Mouse (Mus musculus): ENCODE results near the gene Rnf145. TPM values are rescaled to one million over a fixed set of nuclear protein-coding genes. Genes with fewer than 3 reads are reported as not detected.

Rnf145 gene
- polyA plus RNA-seq, 1 experiment from 2014 or later: 63.1 TPM

GRCm38 (mm10) chr11:44530382-44530781 lies 11.6 kb downstream of the Rnf145 start:
- peaks cover 6% of the 10 kb centered on the region; the same call in 1 of the 2 replicates for H3K4me1 ChIP-seq (replicated peaks; ENCODE audit: control insufficient read depth, insufficient read depth, low read length)

GRCm38 (mm10) chr11:44530867-44531266 lies 12.1 kb downstream of the Rnf145 start:
- no peak overlapping the region for H3K27ac ChIP-seq (ENCODE audit: low read length)
- H3K9ac ChIP-seq (ENCODE audit: low read length): no peak overlapping the region
- H3K4me3 ChIP-seq (ENCODE audit: low read length): no peak overlapping the region
- H3K4me2 ChIP-seq (ENCODE audit: low read depth, low read length): no peak overlapping the region
- H3K27me3 ChIP-seq (ENCODE audit: control insufficient read depth, insufficient read depth, low read depth, low read length): no peaks in the 10 kb centered on the region
- WGBS: 82% methylated on average over 11 of the region's 11 CpGs
- H3K9me3 ChIP-seq (ENCODE audit: control insufficient read depth, low read length): no peaks in the 10 kb centered on the region
- peaks cover 29% of the 10 kb centered on the region for H3K36me3 ChIP-seq (ENCODE audit: control insufficient read depth, insufficient read depth, low read length)
- ATAC-seq (ENCODE audit: low read depth): no peak
- peaks cover 6% of the 10 kb centered on the region; the same call in 1 of the 2 replicates for H3K4me1 ChIP-seq (replicated peaks; ENCODE audit: control insufficient read depth, insufficient read depth, low read length)

More at GRCm38 (mm10) chr11:44530382-44530781, 11.6 kb downstream of the Rnf145 start:
- Histone ChIP-seq H3K27me3 (ENCODE audit: control insufficient read depth, insufficient read depth, low read depth, low read length) (no peaks in the 10 kb centered on the region), H3K36me3 (ENCODE audit: control insufficient read depth, insufficient read depth, low read length) (peaks cover 33% of the 10 kb centered on the region), H3K27ac (ENCODE audit: low read length) (no peak overlapping the region), H3K4me3 (ENCODE audit: low read length) (no peak overlapping the region), H3K4me2 (ENCODE audit: low read depth, low read length) (no peak overlapping the region), H3K9me3 (ENCODE audit: control insufficient read depth, low read length) (no peaks in the 10 kb centered on the region), H3K9ac (ENCODE audit: low read length) (no peak overlapping the region)
- ATAC-seq (ENCODE audit: low read depth): no peak
- WGBS: 71% methylated on average over 8 of the region's 8 CpGs

GRCm38 (mm10) chr11:44531617-44532016 lies 12.9 kb downstream of the Rnf145 start:
- peaks cover 6% of the 10 kb centered on the region; the same call in 1 of the 2 replicates for H3K4me1 ChIP-seq (replicated peaks; ENCODE audit: control insufficient read depth, insufficient read depth, low read length)
- ATAC-seq (ENCODE audit: low read depth): peak; percentile 66
- no peak overlapping the region for H3K27ac ChIP-seq (ENCODE audit: low read length)
- no peaks in the 10 kb centered on the region for H3K27me3 ChIP-seq (ENCODE audit: control insufficient read depth, insufficient read depth, low read depth, low read length)
- H3K36me3 ChIP-seq (ENCODE audit: control insufficient read depth, insufficient read depth, low read length): peaks cover 26% of the 10 kb centered on the region
- no peak overlapping the region for H3K4me3 ChIP-seq (ENCODE audit: low read length)
- H3K4me2 ChIP-seq (ENCODE audit: low read depth, low read length): no peak overlapping the region
- no peaks in the 10 kb centered on the region for H3K9me3 ChIP-seq (ENCODE audit: control insufficient read depth, low read length)
- 54% methylated on average over 4 of the region's 4 CpGs for WGBS
- H3K9ac ChIP-seq (ENCODE audit: low read length): no peak overlapping the region

DNA sequence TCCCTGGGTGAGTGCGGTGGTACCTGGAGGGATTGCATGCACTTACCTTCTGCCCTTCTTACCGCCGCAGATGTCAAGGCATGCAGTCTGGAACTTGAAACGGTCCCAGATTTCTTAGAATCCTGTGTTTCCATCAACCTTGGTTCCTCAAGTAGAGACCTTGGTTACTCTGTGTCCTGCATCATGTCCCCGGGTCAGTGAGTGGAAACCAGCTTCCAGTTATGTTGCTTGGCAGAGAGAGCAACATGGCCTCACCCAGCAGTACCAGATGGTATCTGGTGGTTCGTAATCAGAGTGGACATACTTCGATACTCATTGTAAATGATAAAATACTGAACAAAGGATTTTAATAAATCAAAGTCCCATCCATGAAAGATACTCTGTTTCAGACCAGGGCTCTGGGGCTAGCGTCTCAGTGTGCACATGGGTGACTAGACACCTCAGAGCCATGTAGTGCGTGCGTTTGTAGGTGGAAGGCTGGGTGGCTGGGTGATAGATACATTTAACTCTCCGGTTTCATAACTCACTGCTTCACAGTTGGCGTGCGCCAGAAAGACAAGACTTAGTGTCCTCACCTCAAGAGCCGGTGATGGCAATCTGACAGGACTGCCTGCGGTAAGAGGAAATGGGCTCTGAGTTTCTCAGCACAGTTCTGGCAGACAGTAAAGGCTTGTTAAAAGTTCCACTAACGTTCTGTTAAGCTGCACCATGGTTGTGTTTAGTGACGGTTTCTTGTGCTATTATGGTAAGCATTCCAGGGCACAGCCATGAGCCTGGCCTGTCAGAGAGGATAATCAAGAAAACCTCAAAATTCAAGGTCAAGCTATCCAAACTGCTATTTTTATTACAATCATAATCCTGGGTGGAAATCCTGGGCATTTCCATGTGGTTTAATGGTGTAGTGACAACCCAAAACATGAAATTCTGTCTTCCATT lies 14.3 kb downstream of the Rnf145 start:
- H3K36me3 ChIP-seq (ENCODE audit: control insufficient read depth, insufficient read depth, low read length): peaks cover 19% of the 10 kb centered on the region
- H3K27me3 ChIP-seq (ENCODE audit: control insufficient read depth, insufficient read depth, low read depth, low read length): no peaks in the 10 kb centered on the region
- peaks cover 11% of the 10 kb centered on the region; the same call in 1 of the 2 replicates for H3K4me1 ChIP-seq (replicated peaks; ENCODE audit: control insufficient read depth, insufficient read depth, low read length)
- WGBS: 88% methylated on average over 17 of the region's 17 CpGs
- no peak overlapping the region for H3K27ac ChIP-seq (ENCODE audit: low read length)
- H3K9ac ChIP-seq (ENCODE audit: low read length): no peak overlapping the region
- no peak for ATAC-seq (ENCODE audit: low read depth)
- H3K9me3 ChIP-seq (ENCODE audit: control insufficient read depth, low read length): no peaks in the 10 kb centered on the region
- H3K4me2 ChIP-seq (ENCODE audit: low read depth, low read length): no peak overlapping the region
- no peak overlapping the region for H3K4me3 ChIP-seq (ENCODE audit: low read length)

GRCm38 (mm10) chr11:44534999-44535750 lies 16.4 kb downstream of the Rnf145 start:
- Histone ChIP-seq H3K27ac (ENCODE audit: low read length) (no peak overlapping the region), H3K9me3 (ENCODE audit: control insufficient read depth, low read length) (no peaks in the 10 kb centered on the region), H3K4me1 (replicated peaks; ENCODE audit: control insufficient read depth, insufficient read depth, low read length) (peaks cover 16% of the 10 kb centered on the region), H3K9ac (ENCODE audit: low read length) (no peak overlapping the region), H3K27me3 (ENCODE audit: control insufficient read depth, insufficient read depth, low read depth, low read length) (no peaks in the 10 kb centered on the region), H3K4me3 (ENCODE audit: low read length) (no peak overlapping the region), H3K36me3 (ENCODE audit: control insufficient read depth, insufficient read depth, low read length) (peaks cover 13% of the 10 kb centered on the region), H3K4me2 (ENCODE audit: low read depth, low read length) (no peak overlapping the region)
- WGBS: 77% methylated on average over 12 of the region's 12 CpGs
- ATAC-seq (ENCODE audit: low read depth): no peak

- no peaks in the 10 kb centered on the region for H3K9me3 ChIP-seq (ENCODE audit: control insufficient read depth, low read length)
- no peak overlapping the region for H3K4me3 ChIP-seq (ENCODE audit: low read length)
- WGBS: 64% methylated on average over 7 of the region's 7 CpGs
- no peak overlapping the region for H3K9ac ChIP-seq (ENCODE audit: low read length)
- ATAC-seq (ENCODE audit: low read depth): peak; percentile 78
- H3K27ac ChIP-seq (ENCODE audit: low read length): no peak overlapping the region
- peaks cover 22% of the 10 kb centered on the region for H3K4me1 ChIP-seq (replicated peaks; ENCODE audit: control insufficient read depth, insufficient read depth, low read length)
- H3K27me3 ChIP-seq (ENCODE audit: control insufficient read depth, insufficient read depth, low read depth, low read length): no peaks in the 10 kb centered on the region
- no peak overlapping the region for H3K4me2 ChIP-seq (ENCODE audit: low read depth, low read length)
- H3K36me3 ChIP-seq (ENCODE audit: control insufficient read depth, insufficient read depth, low read length): peaks cover 13% of the 10 kb centered on the region
These were observed 18.6 kb downstream of the Rnf145 start for GRCm38 (mm10) chr11:44537403-44537802.

- H3K4me2 ChIP-seq (ENCODE audit: low read depth, low read length): no peak overlapping the region
- ATAC-seq (ENCODE audit: low read depth): no peak
- no peaks in the 10 kb centered on the region for H3K9me3 ChIP-seq (ENCODE audit: control insufficient read depth, low read length)
- H3K4me1 ChIP-seq (replicated peaks; ENCODE audit: control insufficient read depth, insufficient read depth, low read length): peaks cover 22% of the 10 kb centered on the region
- no peak overlapping the region for H3K4me3 ChIP-seq (ENCODE audit: low read length)
- no peak overlapping the region for H3K9ac ChIP-seq (ENCODE audit: low read length)
- peak overlapping the region; percentile 0; the same call in 1 of the 2 replicates for H3K27ac ChIP-seq (ENCODE audit: low read length)
- 72% methylated on average over 3 of the region's 3 CpGs for WGBS
- no peaks in the 10 kb centered on the region for H3K27me3 ChIP-seq (ENCODE audit: control insufficient read depth, insufficient read depth, low read depth, low read length)
- peaks cover 8% of the 10 kb centered on the region; the same call in 1 of the 2 replicates for H3K36me3 ChIP-seq (ENCODE audit: control insufficient read depth, insufficient read depth, low read length)
These were observed 19.3 kb downstream of the Rnf145 start for GRCm38 (mm10) chr11:44538101-44538500.

DNA sequence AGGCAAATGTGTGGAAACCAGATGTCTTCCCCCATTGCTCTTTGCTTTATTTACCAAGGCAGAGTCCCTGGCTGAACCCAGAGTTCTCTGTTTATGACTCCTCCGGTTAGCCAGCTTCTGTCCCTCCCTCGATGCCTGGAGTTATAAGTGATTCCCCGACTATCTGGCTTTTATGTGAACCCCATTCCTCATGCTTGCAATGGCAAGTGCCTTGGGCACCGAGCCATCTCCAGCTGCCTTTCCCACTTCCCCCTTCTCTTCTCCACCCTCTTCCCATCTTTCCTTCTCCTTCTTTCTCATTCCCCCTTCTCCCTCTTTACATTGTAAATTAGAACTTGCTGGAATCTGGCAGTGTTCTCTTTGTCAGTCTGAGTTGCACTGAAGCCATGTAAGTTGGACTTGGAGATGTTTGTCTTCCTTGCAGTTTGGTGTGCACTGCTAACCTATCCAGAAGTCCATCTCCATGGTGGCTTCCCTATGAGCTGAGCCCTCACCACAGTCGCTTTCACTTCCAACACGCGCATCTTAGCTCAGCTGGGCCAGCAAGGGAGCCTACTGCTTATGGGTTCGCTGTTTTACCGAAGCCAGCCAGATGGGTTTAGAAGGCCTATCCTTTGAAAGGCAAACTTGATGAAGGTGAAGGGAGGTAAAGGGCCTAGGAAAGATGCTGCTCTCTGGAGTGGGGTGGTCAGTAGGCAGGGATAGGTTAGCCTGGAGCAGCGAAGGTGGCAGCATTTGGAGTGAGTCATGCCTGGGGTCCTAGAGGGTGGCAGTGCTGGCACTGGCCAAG lies 19.9 kb downstream of the Rnf145 start:
- Histone ChIP-seq H3K9ac (ENCODE audit: low read length) (no peak overlapping the region), H3K27ac (ENCODE audit: low read length) (peak overlapping the region; percentile 0; the same call in 1 of the 2 replicates), H3K4me2 (ENCODE audit: low read depth, low read length) (no peak overlapping the region), H3K4me3 (ENCODE audit: low read length) (no peak overlapping the region), H3K36me3 (ENCODE audit: control insufficient read depth, insufficient read depth, low read length) (peaks cover 4% of the 10 kb centered on the region; the same call in 1 of the 2 replicates), H3K27me3 (ENCODE audit: control insufficient read depth, insufficient read depth, low read depth, low read length) (no peaks in the 10 kb centered on the region), H3K9me3 (ENCODE audit: control insufficient read depth, low read length) (no peaks in the 10 kb centered on the region), H3K4me1 (replicated peaks; ENCODE audit: control insufficient read depth, insufficient read depth, low read length) (peaks cover 22% of the 10 kb centered on the region)
- no peak for ATAC-seq (ENCODE audit: low read depth)
- WGBS: 77% methylated on average over 10 of the region's 10 CpGs
